Mouse (Mus musculus) limb, embryonic 14.5 days (tissue): ENCODE measurements at regions not wholly inside any gene's neighbourhood (a gene's known extent, or its start where the extent isn't known, plus 50 kb on each side); places are given as distances from the start of the nearest gene placed in this dataset.

Source experiments
- ATAC-seq: fragments of 200-750 bp; cut with Nextera tagmentation; 2 replicates; pipeline ENCODE4 v1.8.0; 2017; ENCODE audit warnings: low read depth, moderate number of reproducible peaks, moderate TSS enrichment; ENCODE audit not compliant: low FRiP score
- DNase-seq: peaks from one replicate; pipeline ENCODE4 v3.0.0-alpha.2; 2015; ENCODE audit warnings: low spot score
- H3K27ac ChIP-seq: fragments of 300-500 bp; sonication (generic); replicated peaks from 2 replicates; pipeline ENCODE4 v1.5.1; 2014; ENCODE audit warnings: low read depth, mild to moderate bottlenecking, low read length, moderate library complexity, mixed read lengths
- H3K27me3 ChIP-seq: fragments of 300-500 bp; sonication (generic); 2 replicates; pipeline ENCODE4 v1.6.1; 2014; ENCODE audit warnings: low read length, mixed read lengths; ENCODE audit not compliant: control insufficient read depth, insufficient read depth
- H3K36me3 ChIP-seq: fragments of 300-500 bp; sonication (generic); 2 replicates; pipeline ENCODE4 v1.6.1; 2014; ENCODE audit warnings: mild to moderate bottlenecking, low read length, moderate library complexity, mixed read lengths; ENCODE audit not compliant: control insufficient read depth, insufficient read depth
- H3K4me1 ChIP-seq: fragments of 300-500 bp; sonication (generic); 2 replicates; pipeline ENCODE4 v1.6.1; 2014; ENCODE audit warnings: antibody characterized with exemption, low read length, mixed read lengths; ENCODE audit not compliant: control insufficient read depth, insufficient read depth
- H3K4me2 ChIP-seq: fragments of 300-500 bp; sonication (generic); replicated peaks from 2 replicates; pipeline ENCODE4 v1.6.1; 2014; ENCODE audit warnings: low read depth, mild to moderate bottlenecking, low read length, moderate library complexity; ENCODE audit not compliant: severe bottlenecking
- H3K4me3 ChIP-seq: fragments of 300-500 bp; sonication (generic); replicated peaks from 2 replicates; pipeline ENCODE4 v1.5.1; 2014; ENCODE audit warnings: low read length
- H3K9ac ChIP-seq: fragments of 300-500 bp; sonication (generic); 2 replicates; pipeline ENCODE4 v1.6.1; 2014; ENCODE audit warnings: mild to moderate bottlenecking, low read depth, low read length, moderate library complexity; ENCODE audit not compliant: severe bottlenecking
- H3K9me3 ChIP-seq: fragments of 300-500 bp; sonication (generic); 2 replicates; pipeline ENCODE4 v1.6.1; 2016; ENCODE audit warnings: low read length; ENCODE audit not compliant: control insufficient read depth
- POLR2A ChIP-seq: fragments of 200-500 bp; IDR thresholded peaks from 2 replicates; pipeline ENCODE4 v1.8.0; 2012; ENCODE audit warnings: inconsistent platforms, mild to moderate bottlenecking, moderate library complexity, borderline replicate concordance; ENCODE audit not compliant: insufficient read depth, insufficient read length; ENCODE audit errors: extremely low read depth
- WGBS: fragments of 180-500 bp; shearing (Covaris S2); extraction: QIAGEN DNeasy Blood & Tissue Kit; methylation state at CpG from one replicate; pipeline ENCODE4 v1.1.7; 2014; 5-methylcytosine and 5-hydroxymethylcytosine counted together

GRCm38 (mm10) chr12:26086414-26086813 is 328.6 kb downstream of the Rnf144a start:
- 81% methylated on average over 3 of the region's 3 CpGs for WGBS
- Histone ChIP-seq H3K9me3 (no peaks in the 10 kb centered on the region), H3K4me2 (no peak overlapping the region), H3K9ac (no peak overlapping the region), H3K36me3 (no peaks in the 10 kb centered on the region), H3K4me3 (no peak overlapping the region), H3K4me1 (no peaks in the 10 kb centered on the region), H3K27ac (no peak overlapping the region), H3K27me3 (no peaks in the 10 kb centered on the region)
- TF ChIP-seq POLR2A = no peak
- DNase-seq (no peak), ATAC-seq (no peak)

GRCm38 (mm10) chr12:26079061-26079625 is 335.9 kb downstream of the Rnf144a start:
- no peak for ATAC-seq
- no peak for DNase-seq

GRCm38 (mm10) chr12:26075638-26076254 is 339.3 kb downstream of the Rnf144a start:
- no peak for TF ChIP-seq POLR2A
- Histone ChIP-seq H3K36me3 (no peaks in the 10 kb centered on the region), H3K27me3 (no peaks in the 10 kb centered on the region), H3K4me1 (no peaks in the 10 kb centered on the region), H3K4me2 (no peak overlapping the region), H3K4me3 (no peak overlapping the region), H3K9ac (no peak overlapping the region), H3K27ac (no peak overlapping the region), H3K9me3 (no peaks in the 10 kb centered on the region)
- no peak for ATAC-seq
- DNase-seq = no peak
- 26% methylated on average over 9 of the region's 9 CpGs for WGBS

More at GRCm38 (mm10) chr12:26079061-26079625, 335.9 kb downstream of the Rnf144a start:
- H3K27ac ChIP-seq = no peak overlapping the region
- H3K4me2 ChIP-seq = no peak overlapping the region
- H3K9me3 ChIP-seq = no peaks in the 10 kb centered on the region
- no peaks in the 10 kb centered on the region for H3K27me3 ChIP-seq
- no peak overlapping the region for H3K9ac ChIP-seq
- no peak overlapping the region for H3K4me3 ChIP-seq
- no peak for TF ChIP-seq POLR2A
- H3K36me3 ChIP-seq = no peaks in the 10 kb centered on the region
- no peaks in the 10 kb centered on the region for H3K4me1 ChIP-seq
- WGBS = 58% methylated on average over 4 of the region's 4 CpGs

- H3K27me3 ChIP-seq = no peaks in the 10 kb centered on the region
- no peak for DNase-seq
- no peaks in the 10 kb centered on the region for H3K36me3 ChIP-seq
- H3K4me3 ChIP-seq = no peak overlapping the region
- H3K4me1 ChIP-seq = peaks cover 5% of the 10 kb centered on the region; the same call in 1 of the 2 replicates
- no peak overlapping the region for H3K4me2 ChIP-seq
- TF ChIP-seq POLR2A = no peak
- H3K9me3 ChIP-seq = no peaks in the 10 kb centered on the region
- 75% methylated on average over 7 of the region's 7 CpGs for WGBS
- no peak overlapping the region for H3K9ac ChIP-seq
- H3K27ac ChIP-seq = no peak overlapping the region
- no peak for ATAC-seq
These were observed 342.9 kb downstream of the Rnf144a start for GRCm38 (mm10) chr12:26072180-26072579.

- no peak overlapping the region for H3K27ac ChIP-seq
- H3K4me1 ChIP-seq = peaks cover 5% of the 10 kb centered on the region; the same call in 1 of the 2 replicates
- H3K9me3 ChIP-seq = no peaks in the 10 kb centered on the region
- no peak for TF ChIP-seq POLR2A
- H3K27me3 ChIP-seq = no peaks in the 10 kb centered on the region
- ATAC-seq (no peak), DNase-seq (peak; percentile 82)
- WGBS = 7% methylated on average over 3 of the region's 3 CpGs
- H3K9ac ChIP-seq = no peak overlapping the region
- no peak overlapping the region for H3K4me3 ChIP-seq
- H3K36me3 ChIP-seq = no peaks in the 10 kb centered on the region
- H3K4me2 ChIP-seq = peak overlapping the region; percentile 32; the same call in 1 of the 2 replicates
These were observed 343.4 kb downstream of the Rnf144a start for GRCm38 (mm10) chr12:26071610-26072009.

GRCm38 (mm10) chr12:26068685-26069008 is 346.4 kb downstream of the Rnf144a start:
- Histone ChIP-seq H3K4me1 (peaks cover 5% of the 10 kb centered on the region; the same call in 1 of the 2 replicates), H3K9ac (no peak overlapping the region), H3K4me2 (peak overlapping the region; percentile 40), H3K4me3 (no peak overlapping the region), H3K36me3 (no peaks in the 10 kb centered on the region), H3K27me3 (no peaks in the 10 kb centered on the region), H3K9me3 (no peaks in the 10 kb centered on the region), H3K27ac (no peak overlapping the region)
- WGBS = 32% methylated on average over 4 of the region's 4 CpGs
- ATAC-seq (no peak), DNase-seq (no peak)
- TF ChIP-seq POLR2A = no peak
